Mouse (Mus musculus) hindbrain, postnatal 0 days (tissue): ENCODE data around the gene Tnni3k. TPM values are rescaled to one million over a fixed set of nuclear protein-coding genes. Genes with fewer than 3 reads are reported as not detected.

Source experiments
- ATAC-seq: fragments of 200-750 bp; cut with Nextera tagmentation; 2 replicates; pipeline ENCODE4 v1.8.0; 2017; ENCODE audit warnings: mild to moderate bottlenecking, moderate TSS enrichment, moderate library complexity
- DNase-seq: peaks from one replicate; pipeline ENCODE4 v3.0.0-alpha.2; 2015; ENCODE audit warnings: low spot score
- H3K27ac ChIP-seq: fragments of 300-500 bp; sonication (generic); 2 replicates; pipeline ENCODE4 v1.5.1; 2014; ENCODE audit warnings: mild to moderate bottlenecking
- H3K27me3 ChIP-seq: fragments of 300-500 bp; sonication (generic); 2 replicates; pipeline ENCODE4 v1.6.1; 2014; ENCODE audit warnings: low read length, mixed read lengths; ENCODE audit not compliant: insufficient read depth
- H3K36me3 ChIP-seq: fragments of 300-500 bp; sonication (generic); 2 replicates; pipeline ENCODE4 v1.6.1; 2014; ENCODE audit warnings: low read length, mixed read lengths; ENCODE audit not compliant: insufficient read depth
- H3K4me1 ChIP-seq: fragments of 300-500 bp; sonication (generic); 2 replicates; pipeline ENCODE4 v1.6.1; 2014; ENCODE audit warnings: antibody characterized with exemption, low read length, mixed read lengths; ENCODE audit not compliant: insufficient read depth
- H3K4me2 ChIP-seq: fragments of 300-500 bp; sonication (generic); 2 replicates; pipeline ENCODE4 v1.6.1; 2014; ENCODE audit warnings: low read depth, mild to moderate bottlenecking, low read length, moderate library complexity, mixed read lengths
- H3K4me3 ChIP-seq: fragments of 300-500 bp; sonication (generic); 2 replicates; pipeline ENCODE4 v1.5.1; 2014; ENCODE audit warnings: low read length
- H3K9ac ChIP-seq: fragments of 300-500 bp; sonication (generic); replicated peaks from 2 replicates; pipeline ENCODE4 v1.6.1; 2014; ENCODE audit warnings: mild to moderate bottlenecking, low read length, moderate library complexity, mixed read lengths
- H3K9me3 ChIP-seq: fragments of 300-500 bp; sonication (generic); 2 replicates; pipeline ENCODE4 v1.6.1; 2016; ENCODE audit warnings: low read length, mixed read lengths
- CTCF ChIP-seq: IDR thresholded peaks from 2 replicates; pipeline ENCODE4 v1.5.1; 2016; ENCODE audit warnings: antibody characterized with exemption, control low read depth, low read depth
- WGBS: fragments of 180-500 bp; shearing (Covaris S2); extraction: QIAGEN DNeasy Blood & Tissue Kit; methylation state at CpG from one replicate; pipeline ENCODE4 v1.1.7; 2014; 5-methylcytosine and 5-hydroxymethylcytosine counted together
- polyA plus RNA-seq: library from polyadenylated mRNA; unstranded; fragments of >200 nt; fragmentation: Nextera tagmentation; extraction: Ambion mirVana; gene quantifications from 2 replicates; pipeline ENCODE4 v1.2.1, GENCODE M21; 2015
- total RNA-seq: library from RNA; depleted of rRNA; stranded (reverse); fragments of >200 nt; gene quantifications from 2 replicates; pipeline ENCODE4 v1.2.3, GENCODE M21; 2014

Gene Tnni3k
- total and polyA plus RNA-seq, 2 experiments from 2014 or later = 0.05 TPM; not detected in 1

GRCm38 (mm10) chr3:154913641-154914040, 141.6 kb downstream of the Tnni3k start:
- DNase-seq = peak; percentile 43
- 58% methylated on average over 6 of the region's 6 CpGs for whole genome bisulfite sequencing

GRCm38 (mm10) chr3:154896737-154897136, 158.5 kb downstream of the Tnni3k start:
- DNase-seq (no peak), ATAC-seq (no peak)
- peak; percentile 47 for TF ChIP-seq CTCF
- Histone ChIP-seq H3K36me3 (no peaks in the 10 kb centered on the region), H3K27me3 (no peaks in the 10 kb centered on the region), H3K27ac (no peak overlapping the region), H3K9ac (no peak overlapping the region), H3K4me1 (no peaks in the 10 kb centered on the region), H3K9me3 (no peaks in the 10 kb centered on the region), H3K4me2 (no peak overlapping the region), H3K4me3 (no peak overlapping the region)
- WGBS = 76% methylated on average over 7 of the region's 7 CpGs

More at GRCm38 (mm10) chr3:154913641-154914040, 141.6 kb downstream of the Tnni3k start:
- no peak for ATAC-seq
- no peak overlapping the region for H3K4me3 ChIP-seq
- no peak overlapping the region for H3K9ac ChIP-seq
- no peaks in the 10 kb centered on the region for H3K27me3 ChIP-seq
- no peak overlapping the region for H3K27ac ChIP-seq
- H3K4me1 ChIP-seq = no peaks in the 10 kb centered on the region
- TF ChIP-seq CTCF = no peak
- H3K4me2 ChIP-seq = no peak overlapping the region
- no peaks in the 10 kb centered on the region for H3K9me3 ChIP-seq
- H3K36me3 ChIP-seq = no peaks in the 10 kb centered on the region

- Histone ChIP-seq H3K36me3 (no peaks in the 10 kb centered on the region), H3K27me3 (no peaks in the 10 kb centered on the region), H3K4me2 (no peak overlapping the region), H3K9ac (no peak overlapping the region), H3K4me1 (no peaks in the 10 kb centered on the region), H3K4me3 (no peak overlapping the region), H3K27ac (no peak overlapping the region), H3K9me3 (no peaks in the 10 kb centered on the region)
- DNase-seq (no peak), ATAC-seq (no peak)
- 90% methylated on average over 3 of the region's 3 CpGs for WGBS
- TF ChIP-seq CTCF = no peak
These were observed 162.0 kb downstream of the Tnni3k start for GRCm38 (mm10) chr3:154893225-154893624.

- no peak overlapping the region for H3K4me2 ChIP-seq
These were observed 169.8 kb downstream of the Tnni3k start for GRCm38 (mm10) chr3:154885452-154885851.

GRCm38 (mm10) chr3:154885048-154885447, 170.2 kb downstream of the Tnni3k start:
- no peak for ATAC-seq
- WGBS = 51% methylated on average over 5 of the region's 5 CpGs
- Histone ChIP-seq H3K27me3 (no peaks in the 10 kb centered on the region), H3K4me2 (no peak overlapping the region), H3K9ac (no peak overlapping the region), H3K27ac (no peak overlapping the region), H3K4me1 (no peaks in the 10 kb centered on the region), H3K36me3 (no peaks in the 10 kb centered on the region), H3K4me3 (no peak overlapping the region), H3K9me3 (no peaks in the 10 kb centered on the region)
- no peak for TF ChIP-seq CTCF
- no peak for DNase-seq

More at GRCm38 (mm10) chr3:154885452-154885851, 169.8 kb downstream of the Tnni3k start:
- H3K36me3 ChIP-seq = no peaks in the 10 kb centered on the region
- TF ChIP-seq CTCF = no peak
- H3K27me3 ChIP-seq = no peaks in the 10 kb centered on the region
- H3K9ac ChIP-seq = no peak overlapping the region
- no peaks in the 10 kb centered on the region for H3K4me1 ChIP-seq
- DNase-seq (peak; percentile 36), ATAC-seq (no peak)
- H3K4me3 ChIP-seq = no peak overlapping the region
- 25% methylated on average over 5 of the region's 5 CpGs for WGBS
- H3K9me3 ChIP-seq = no peaks in the 10 kb centered on the region
- no peak overlapping the region for H3K27ac ChIP-seq

- no peak for TF ChIP-seq CTCF
- no peak for DNase-seq
These were observed 173.7 kb downstream of the Tnni3k start for GRCm38 (mm10) chr3:154881428-154881986.

GRCm38 (mm10) chr3:154880536-154880939, 174.7 kb downstream of the Tnni3k start:
- Histone ChIP-seq H3K4me3 (no peak overlapping the region), H3K9ac (no peak overlapping the region), H3K9me3 (no peaks in the 10 kb centered on the region), H3K27ac (no peak overlapping the region), H3K4me2 (no peak overlapping the region), H3K36me3 (no peaks in the 10 kb centered on the region), H3K27me3 (no peaks in the 10 kb centered on the region), H3K4me1 (no peaks in the 10 kb centered on the region)
- no peak for TF ChIP-seq CTCF
- DNase-seq (peak; percentile 70), ATAC-seq (peak; percentile 62; the same call in 1 of the 2 replicates)
- 33% methylated on average over 4 of the region's 4 CpGs for WGBS

More at GRCm38 (mm10) chr3:154881428-154881986, 173.7 kb downstream of the Tnni3k start:
- Histone ChIP-seq H3K4me3 (no peak overlapping the region), H3K9me3 (no peaks in the 10 kb centered on the region), H3K9ac (no peak overlapping the region), H3K27me3 (no peaks in the 10 kb centered on the region), H3K27ac (no peak overlapping the region), H3K4me1 (no peaks in the 10 kb centered on the region), H3K36me3 (no peaks in the 10 kb centered on the region), H3K4me2 (no peak overlapping the region)
- WGBS = 76% methylated on average over 2 of the region's 2 CpGs
- ATAC-seq = no peak
